Mouse (Mus musculus): ENCODE results near the gene Cavin1. TPM values are rescaled to one million over a fixed set of nuclear protein-coding genes. Genes with fewer than 3 reads are reported as not detected.

Cavin1 gene
- polyA plus RNA-seq, 1 experiment from 2014 or later: 64.2 TPM

- DNase-seq (ENCODE audit: low spot score): no peak
Observed at GRCm38 (mm10) chr11:100958613-100959463, 11.8 kb downstream of the Cavin1 start.

GRCm38 (mm10) chr11:100957915-100958469 lies 12.7 kb downstream of the Cavin1 start:
- no peak for DNase-seq (ENCODE audit: low spot score)

- peak; percentile 64 for DNase-seq (ENCODE audit: low spot score)
Observed at GRCm38 (mm10) chr11:100957244-100957643, 13.4 kb downstream of the Cavin1 start.

- DNase-seq (ENCODE audit: low spot score): no peak
Observed at GRCm38 (mm10) chr11:100949540-100949939, 21.1 kb downstream of the Cavin1 start.

- no peak for DNase-seq (ENCODE audit: low spot score)
Observed at GRCm38 (mm10) chr11:100948317-100948716, 22.4 kb downstream of the Cavin1 start.

GRCm38 (mm10) chr11:100947548-100947947 lies 23.1 kb downstream of the Cavin1 start:
- DNase-seq (ENCODE audit: low spot score): peak; percentile 55

GRCm38 (mm10) chr11:100946862-100947261 lies 23.8 kb downstream of the Cavin1 start:
- no peak for DNase-seq (ENCODE audit: low spot score)

- DNase-seq (ENCODE audit: low spot score): no peak
Observed at GRCm38 (mm10) chr11:100942388-100942787, 28.3 kb downstream of the Cavin1 start.

- DNase-seq (ENCODE audit: low spot score): peak; percentile 100
Observed at GRCm38 (mm10) chr11:100939512-100940151, 31.1 kb downstream of the Cavin1 start, which contains the start of gene Stat3. Gene Stat3 (minus strand): TSS chr11:100939540.

- no peak for DNase-seq (ENCODE audit: low spot score)
Observed at GRCm38 (mm10) chr11:100938711-100939511, 31.8 kb downstream of the Cavin1 start.

GRCm38 (mm10) chr11:100938112-100938511 lies 32.6 kb downstream of the Cavin1 start:
- peak; percentile 28 for DNase-seq (ENCODE audit: low spot score)

- no peak for DNase-seq (ENCODE audit: low spot score)
Observed at GRCm38 (mm10) chr11:100937295-100937694, 33.4 kb downstream of the Cavin1 start.

- DNase-seq (ENCODE audit: low spot score): no peak
Observed at GRCm38 (mm10) chr11:100935373-100936355, 35.0 kb downstream of the Cavin1 start.

- DNase-seq (ENCODE audit: low spot score): peak; percentile 79
Observed at GRCm38 (mm10) chr11:100931254-100931921, 39.3 kb downstream of the Cavin1 start.

GRCm38 (mm10) chr11:100930611-100931010 lies 40.1 kb downstream of the Cavin1 start:
- DNase-seq (ENCODE audit: low spot score): no peak

- no peak for DNase-seq (ENCODE audit: low spot score)
Observed at GRCm38 (mm10) chr11:100927386-100927785, 43.3 kb downstream of the Cavin1 start.

- no peak for DNase-seq (ENCODE audit: low spot score)
Observed at GRCm38 (mm10) chr11:100924386-100924919, 46.2 kb downstream of the Cavin1 start.

- no peak for DNase-seq (ENCODE audit: low spot score)
Observed at GRCm38 (mm10) chr11:100920887-100921624, 49.6 kb downstream of the Cavin1 start.

GRCm38 (mm10) chr11:100918007-100918406 lies 52.7 kb downstream of the Cavin1 start:
- DNase-seq (ENCODE audit: low spot score): no peak
